Mouse (Mus musculus) intestine, embryonic 15.5 days (tissue): ENCODE measurements around the gene 1700003E16Rik. TPM values are rescaled to one million over a fixed set of nuclear protein-coding genes. Genes with fewer than 3 reads are reported as not detected.
A peak's percentile ranks its signal among the peaks of the same experiment; 100 is the strongest.

ENCODE experiments used
- ATAC-seq: fragments of 200-750 bp; cut with Nextera tagmentation; 2 replicates; pipeline ENCODE4 v1.8.0; 2017; ENCODE audit warnings: moderate TSS enrichment, moderate library complexity
- H3K27ac ChIP-seq: fragments of 300-500 bp; sonication (generic); 2 replicates; pipeline ENCODE4 v1.5.1; 2015; ENCODE audit warnings: mild to moderate bottlenecking, inconsistent platforms
- H3K27me3 ChIP-seq: fragments of 300-500 bp; sonication (generic); replicated peaks from 2 replicates; pipeline ENCODE4 v1.6.1; 2015; ENCODE audit warnings: inconsistent platforms
- H3K36me3 ChIP-seq: fragments of 300-500 bp; sonication (generic); 2 replicates; pipeline ENCODE4 v1.6.1; 2015; ENCODE audit warnings: inconsistent platforms
- H3K4me1 ChIP-seq: fragments of 300-500 bp; sonication (generic); replicated peaks from 2 replicates; pipeline ENCODE4 v1.6.1; 2015; ENCODE audit warnings: inconsistent platforms
- H3K4me2 ChIP-seq: fragments of 300-500 bp; sonication (generic); replicated peaks from 2 replicates; pipeline ENCODE4 v1.6.1; 2015; ENCODE audit warnings: mild to moderate bottlenecking, inconsistent platforms
- H3K4me3 ChIP-seq: fragments of 300-500 bp; sonication (generic); replicated peaks from 2 replicates; pipeline ENCODE4 v1.5.1; 2015; ENCODE audit warnings: inconsistent platforms
- H3K9ac ChIP-seq: fragments of 300-500 bp; sonication (generic); 2 replicates; pipeline ENCODE4 v1.6.1; 2015; ENCODE audit warnings: inconsistent platforms
- H3K9me3 ChIP-seq: fragments of 300-500 bp; sonication (generic); 2 replicates; pipeline ENCODE4 v1.6.1; 2016; ENCODE audit warnings: inconsistent platforms
- WGBS: fragments of 180-500 bp; shearing (Covaris S2); methylation state at CpG from one replicate; pipeline ENCODE4 v1.1.7; 2015; 5-methylcytosine and 5-hydroxymethylcytosine counted together
- polyA plus RNA-seq: library from polyadenylated mRNA; unstranded; fragments of >200 nt; fragmentation: Nextera tagmentation; extraction: Ambion mirVana; gene quantifications from 2 replicates; pipeline ENCODE4 v1.2.1, GENCODE M21; 2015

Gene 1700003E16Rik
- polyA plus RNA-seq, 1 experiment from 2014 or later: 1.4 TPM

DNA sequence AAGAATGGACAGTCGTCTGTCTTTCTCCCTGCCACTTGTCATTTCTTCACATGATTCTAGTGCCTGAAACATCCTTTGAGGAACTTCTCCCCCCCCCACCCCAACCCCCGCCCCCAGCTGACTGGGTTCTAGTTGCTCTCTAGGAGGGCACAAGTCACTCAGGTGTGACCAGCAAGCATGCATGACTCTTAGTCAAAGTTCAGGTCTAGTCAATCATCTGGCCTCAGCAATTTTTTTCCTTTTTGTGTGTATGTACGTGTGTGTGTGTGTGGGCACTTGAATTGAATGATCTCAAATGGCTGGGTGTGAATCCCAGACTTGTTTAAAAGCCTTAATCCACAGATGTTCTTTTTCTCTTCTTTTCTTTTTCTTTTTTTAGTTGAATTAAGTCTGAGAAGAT lies 22.0 kb upstream of the 1700003E16Rik start:
- ATAC-seq: no peak
- Histone ChIP-seq H3K36me3 (no peaks in the 10 kb centered on the region), H3K4me1 (peaks cover 37% of the 10 kb centered on the region), H3K4me2 (no peak overlapping the region), H3K9ac (no peak overlapping the region), H3K27ac (no peak overlapping the region), H3K9me3 (no peaks in the 10 kb centered on the region), H3K27me3 (no peaks in the 10 kb centered on the region), H3K4me3 (no peak overlapping the region)
- 61% methylated on average over 3 of the region's 3 CpGs for WGBS

DNA sequence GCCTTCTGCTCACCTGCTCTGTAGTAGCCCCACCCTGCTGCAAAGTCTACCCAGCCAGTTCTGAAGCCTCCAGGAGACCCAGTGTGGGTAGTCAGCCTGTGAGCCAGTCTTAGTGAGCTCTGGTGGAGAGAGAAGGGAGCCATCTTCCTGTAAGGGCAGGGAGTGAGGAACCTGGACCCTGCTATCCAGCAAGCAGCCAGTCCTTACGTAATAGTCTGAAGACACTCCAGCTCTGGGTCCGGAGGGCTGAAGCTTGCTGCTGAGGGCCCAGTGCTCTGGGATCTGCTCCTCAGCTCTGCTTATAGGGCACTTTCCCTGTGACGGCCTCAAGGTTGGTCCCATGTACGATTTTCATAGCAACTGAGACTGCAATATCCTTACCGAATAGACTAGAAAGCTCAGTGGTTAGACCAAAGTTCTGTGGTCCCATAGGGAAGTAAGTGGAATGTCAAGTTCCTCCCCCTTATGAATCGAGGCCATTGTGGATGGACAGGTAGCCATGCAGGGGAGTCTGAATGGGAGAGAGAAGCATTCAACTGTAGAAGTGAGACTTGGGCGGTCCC lies 21.2 kb upstream of the 1700003E16Rik start, which contains the start of gene Rtkn:
Gene Rtkn (plus strand): TSS at position 513 of the 563 bp plus-strand sequence.
- peak within 1 kb of the TSS; percentile 75 for H3K4me2 ChIP-seq
- H3K4me1 ChIP-seq: peaks cover 37% of the 10 kb centered on the region
- H3K9me3 ChIP-seq: no peaks in the 10 kb centered on the region
- H3K9ac ChIP-seq: peak within 1 kb of the TSS; percentile 76
- 59% methylated on average over 7 of the region's 7 CpGs for WGBS
- no peaks in the 10 kb centered on the region for H3K36me3 ChIP-seq
- ATAC-seq: no peak
- H3K4me3 ChIP-seq: peak within 1 kb of the TSS; percentile 52
- peak within 1 kb of the TSS; percentile 99 for H3K27ac ChIP-seq
- no peaks in the 10 kb centered on the region for H3K27me3 ChIP-seq

DNA sequence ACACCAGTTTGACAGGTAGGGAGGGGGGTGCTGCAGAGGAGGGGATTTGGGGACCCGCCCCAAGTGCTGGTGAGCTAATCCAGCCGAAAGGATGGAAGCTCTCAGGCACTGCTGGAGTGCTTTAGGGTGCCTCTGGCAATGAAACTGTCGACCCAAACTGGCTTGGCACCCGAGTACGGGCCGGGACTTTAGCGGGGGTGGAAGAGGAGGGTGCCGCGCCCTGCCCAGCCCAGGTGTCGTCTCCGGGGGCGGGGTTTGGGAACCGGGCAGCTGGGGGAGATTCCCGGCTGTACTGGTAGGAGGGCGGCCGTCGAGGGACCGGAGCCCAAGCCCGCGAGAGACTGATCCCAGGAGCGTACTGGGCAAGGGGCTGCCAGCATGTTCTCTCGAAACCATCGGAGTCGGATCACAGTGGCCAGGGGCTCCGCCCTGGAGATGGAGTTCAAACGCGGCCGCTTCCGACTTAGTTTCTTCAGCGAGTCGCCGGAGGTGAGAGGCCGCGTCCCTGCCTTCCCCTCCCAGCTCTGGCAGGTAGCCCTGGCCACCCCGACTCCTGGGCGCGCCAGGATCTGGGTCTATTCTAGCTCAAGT lies 20.5 kb upstream of the 1700003E16Rik start:
- peak overlapping the region; percentile 52 for H3K4me3 ChIP-seq
- H3K4me2 ChIP-seq: peak overlapping the region; percentile 75
- peaks cover 37% of the 10 kb centered on the region for H3K4me1 ChIP-seq
- H3K9me3 ChIP-seq: no peaks in the 10 kb centered on the region
- no peaks in the 10 kb centered on the region for H3K36me3 ChIP-seq
- H3K27me3 ChIP-seq: no peaks in the 10 kb centered on the region
- H3K9ac ChIP-seq: peak overlapping the region; percentile 76
- H3K27ac ChIP-seq: peak overlapping the region; percentile 99; the same call in 1 of the 2 replicates
- ATAC-seq: no peak
- WGBS: 5% methylated on average over 37 of the region's 37 CpGs

DNA sequence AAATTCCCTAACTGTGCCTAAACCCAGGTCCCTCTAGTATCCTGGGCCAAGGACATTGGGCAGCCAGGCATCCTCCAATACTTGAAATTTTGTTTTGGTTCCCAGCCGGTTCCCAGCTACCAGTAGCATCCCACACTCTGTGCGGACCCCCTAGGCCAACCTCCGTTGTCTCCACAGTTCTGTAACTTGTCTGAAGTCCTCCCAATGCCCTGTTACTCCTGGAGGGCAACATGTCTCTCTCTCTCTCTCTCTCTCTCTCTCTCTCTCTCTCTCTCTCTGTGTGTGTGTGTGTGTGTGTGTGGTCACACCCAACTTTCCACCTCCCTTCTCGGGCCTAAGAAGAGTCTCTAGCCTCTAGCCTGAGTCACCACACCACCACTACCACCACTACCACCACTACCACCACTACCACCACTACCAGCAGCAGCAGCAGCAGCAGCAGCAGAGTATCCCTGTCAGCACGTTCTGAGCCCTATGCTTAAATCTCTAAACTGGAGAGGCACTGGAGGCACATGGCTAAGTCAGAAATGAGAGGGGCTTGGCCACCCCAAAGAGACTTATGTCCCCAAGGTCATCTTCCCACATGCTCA lies 19.8 kb upstream of the 1700003E16Rik start:
- Histone ChIP-seq H3K27ac (peak overlapping the region; percentile 99), H3K36me3 (no peaks in the 10 kb centered on the region), H3K4me2 (peak overlapping the region; percentile 75), H3K9ac (peak overlapping the region; percentile 76), H3K4me1 (peaks cover 37% of the 10 kb centered on the region), H3K27me3 (no peaks in the 10 kb centered on the region), H3K9me3 (no peaks in the 10 kb centered on the region), H3K4me3 (peak overlapping the region; percentile 52)
- WGBS: 10% methylated on average over 5 of the region's 5 CpGs
- ATAC-seq: no peak

DNA sequence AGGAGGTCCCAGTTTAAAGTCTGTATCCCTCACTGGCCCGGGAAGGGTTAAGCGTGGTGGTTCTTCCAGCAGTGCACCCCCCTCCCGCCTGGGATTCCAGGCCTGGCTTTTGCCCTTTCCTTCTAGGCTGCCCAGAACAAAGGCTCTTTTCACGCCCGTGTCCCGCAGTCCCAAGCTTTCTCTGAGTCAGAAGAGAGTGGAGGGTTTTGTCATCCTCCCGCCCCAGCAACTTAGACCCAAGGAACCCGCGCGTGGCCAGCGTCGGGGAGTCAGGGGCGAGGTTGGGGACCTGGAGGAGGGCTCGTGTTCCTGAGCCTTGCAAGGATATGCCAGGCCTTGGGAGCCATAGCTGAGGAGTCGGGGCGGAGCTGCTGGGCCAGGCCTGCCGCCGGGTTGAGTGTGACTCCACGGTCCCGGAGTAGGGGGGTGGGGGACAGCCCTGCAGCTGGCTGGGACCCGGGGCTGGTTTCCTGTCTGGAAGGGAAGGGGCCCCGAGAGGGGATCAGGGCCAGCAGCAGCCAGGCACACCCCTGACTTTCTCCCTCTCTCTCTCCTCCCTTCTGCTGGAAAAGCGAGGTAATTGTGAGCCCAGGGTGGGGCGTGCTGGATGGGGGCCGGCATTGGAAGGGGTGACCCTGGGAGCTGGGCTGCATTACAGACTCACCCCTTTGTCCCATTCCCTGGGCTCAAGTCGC lies 19.2 kb upstream of the 1700003E16Rik start:
- no peaks in the 10 kb centered on the region for H3K9me3 ChIP-seq
- WGBS: under 1% methylated on average over 26 of the region's 26 CpGs
- H3K27ac ChIP-seq: peak overlapping the region; percentile 99
- peak overlapping the region; percentile 76 for H3K9ac ChIP-seq
- peak overlapping the region; percentile 52 for H3K4me3 ChIP-seq
- ATAC-seq: peak; percentile 80
- H3K27me3 ChIP-seq: no peaks in the 10 kb centered on the region
- H3K36me3 ChIP-seq: no peaks in the 10 kb centered on the region
- H3K4me1 ChIP-seq: peaks cover 43% of the 10 kb centered on the region
- peak overlapping the region; percentile 75 for H3K4me2 ChIP-seq

DNA sequence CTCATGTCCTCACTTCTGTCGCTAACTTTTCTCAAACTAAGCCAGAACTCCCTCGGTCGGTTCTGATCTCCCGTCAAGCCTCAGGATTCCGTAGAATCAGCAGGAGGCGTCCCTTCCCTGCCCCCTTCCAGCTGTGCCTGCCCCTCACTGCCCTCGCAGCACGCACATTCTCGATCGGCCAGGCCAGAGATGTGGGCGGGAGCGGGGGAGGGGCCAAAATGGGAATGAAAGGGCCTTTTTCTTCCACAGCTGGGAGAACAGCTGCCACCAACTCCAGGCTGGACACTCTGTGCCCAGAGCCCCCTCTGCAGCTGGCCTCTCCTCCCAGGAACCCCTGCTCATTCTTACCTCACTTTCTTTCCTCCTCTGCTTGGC lies 18.6 kb upstream of the 1700003E16Rik start:
- H3K4me2 ChIP-seq: peak overlapping the region; percentile 75
- H3K4me3 ChIP-seq: peak overlapping the region; percentile 52
- no peaks in the 10 kb centered on the region for H3K36me3 ChIP-seq
- no peaks in the 10 kb centered on the region for H3K9me3 ChIP-seq
- ATAC-seq: peak; percentile 83
- H3K4me1 ChIP-seq: peaks cover 49% of the 10 kb centered on the region
- peak overlapping the region; percentile 99 for H3K27ac ChIP-seq
- no peaks in the 10 kb centered on the region for H3K27me3 ChIP-seq
- WGBS: 0% methylated on average over 12 of the region's 12 CpGs
- peak overlapping the region; percentile 76 for H3K9ac ChIP-seq

DNA sequence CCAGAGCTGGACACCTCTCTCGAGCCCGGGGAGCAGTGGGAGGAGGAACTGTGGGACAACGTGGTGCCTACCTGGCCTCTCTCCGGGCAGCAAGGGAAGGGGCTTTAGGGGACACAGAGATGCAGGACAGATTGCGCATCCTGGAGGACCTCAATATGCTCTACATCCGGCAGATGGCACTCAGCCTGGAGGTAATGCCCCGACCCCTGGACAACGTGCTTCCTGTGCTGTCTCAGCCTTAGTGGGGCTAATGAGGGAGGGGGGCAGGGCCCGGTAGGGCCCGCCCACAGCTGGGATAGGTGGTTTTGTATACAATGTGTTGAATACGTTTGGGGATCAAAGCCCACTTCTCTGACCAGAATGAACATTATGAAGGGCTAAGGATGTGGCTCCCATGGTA lies 18.1 kb upstream of the 1700003E16Rik start:
- Histone ChIP-seq H3K9ac (peak overlapping the region; percentile 76), H3K4me2 (peak overlapping the region; percentile 75), H3K9me3 (no peaks in the 10 kb centered on the region), H3K27me3 (no peaks in the 10 kb centered on the region), H3K4me1 (peaks cover 49% of the 10 kb centered on the region), H3K36me3 (no peaks in the 10 kb centered on the region), H3K27ac (peak overlapping the region; percentile 99), H3K4me3 (peak overlapping the region; percentile 52)
- ATAC-seq: peak; percentile 23
- 1% methylated on average over 11 of the region's 11 CpGs for WGBS

DNA sequence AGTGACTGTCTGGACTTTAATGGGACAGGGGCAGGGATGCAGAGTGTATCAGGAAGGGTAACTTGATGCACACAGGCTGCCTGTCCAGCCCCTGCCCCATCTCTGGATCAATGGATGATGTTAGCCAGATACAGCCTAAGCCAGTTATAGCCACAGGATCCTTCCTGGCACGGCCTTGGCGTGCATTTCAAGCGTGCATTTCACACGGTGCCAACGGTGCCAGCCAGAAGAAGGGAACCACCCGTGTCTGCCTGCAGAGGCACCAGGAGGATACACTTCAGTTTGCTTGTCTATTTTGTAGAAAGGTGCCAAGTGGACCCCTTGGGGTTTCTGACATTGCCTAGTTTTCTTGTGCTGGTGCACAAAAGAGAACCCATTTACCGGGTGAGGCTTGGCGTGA lies 16.2 kb upstream of the 1700003E16Rik start:
- Histone ChIP-seq H3K4me2 (no peak overlapping the region), H3K4me1 (peaks cover 42% of the 10 kb centered on the region), H3K27ac (no peak overlapping the region), H3K9me3 (no peaks in the 10 kb centered on the region), H3K9ac (no peak overlapping the region), H3K36me3 (no peaks in the 10 kb centered on the region), H3K27me3 (no peaks in the 10 kb centered on the region), H3K4me3 (no peak overlapping the region)
- no peak for ATAC-seq
- WGBS: 91% methylated on average over 8 of the region's 8 CpGs

DNA sequence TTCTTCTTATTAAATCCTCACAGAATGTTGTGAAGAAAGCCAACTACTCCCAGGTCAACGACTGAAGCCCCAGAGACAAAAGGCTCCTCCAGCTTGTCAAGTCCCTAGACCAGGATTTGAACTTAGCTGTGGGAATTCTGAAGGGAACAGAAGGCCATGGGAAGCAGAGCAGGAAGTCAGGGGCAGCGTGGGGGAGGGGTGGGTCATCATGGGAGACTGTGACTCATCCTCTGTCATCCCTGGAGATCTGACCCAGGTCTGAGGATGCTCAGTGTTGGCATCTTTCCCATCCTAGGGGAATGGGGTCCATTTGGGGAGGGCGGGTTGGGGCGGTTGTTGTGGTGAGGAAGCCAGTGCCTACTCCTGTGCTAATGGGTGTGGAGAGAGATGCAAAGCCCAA lies 14.6 kb upstream of the 1700003E16Rik start:
- H3K4me2 ChIP-seq: peak overlapping the region; percentile 63
- H3K9ac ChIP-seq: peak overlapping the region; percentile 45; the same call in 1 of the 2 replicates
- no peak overlapping the region for H3K27ac ChIP-seq
- H3K4me1 ChIP-seq: peaks cover 26% of the 10 kb centered on the region
- H3K9me3 ChIP-seq: no peaks in the 10 kb centered on the region
- H3K4me3 ChIP-seq: no peak overlapping the region
- no peaks in the 10 kb centered on the region for H3K27me3 ChIP-seq
- WGBS: 46% methylated on average over 4 of the region's 4 CpGs
- no peak for ATAC-seq
- no peaks in the 10 kb centered on the region for H3K36me3 ChIP-seq

DNA sequence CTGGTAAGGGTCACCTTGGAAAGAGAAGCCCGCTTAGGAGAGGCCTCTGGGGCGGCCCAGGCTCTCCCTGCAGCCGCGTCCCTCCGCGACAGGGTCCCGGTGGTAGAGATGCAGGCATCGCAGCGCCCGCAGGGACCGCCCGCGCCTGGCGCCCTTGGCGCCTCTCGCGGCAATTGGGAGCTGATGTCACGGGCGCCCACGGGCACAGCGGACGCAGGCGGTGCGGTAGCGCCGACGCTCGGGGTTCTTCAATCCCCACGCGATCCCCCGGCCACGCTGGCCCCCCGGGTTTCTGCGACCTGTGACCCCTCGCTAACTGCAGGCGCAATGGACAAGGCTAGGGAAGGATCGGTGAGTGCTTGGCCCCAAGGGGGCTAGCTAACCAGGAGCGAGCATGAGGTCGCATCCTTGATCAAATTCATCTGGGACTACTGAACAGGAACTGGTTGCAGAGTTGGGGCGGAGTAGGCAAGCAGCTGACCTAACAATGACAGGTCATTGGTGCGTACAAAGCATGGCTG lies 13.9 kb upstream of the 1700003E16Rik start:
- no peaks in the 10 kb centered on the region for H3K9me3 ChIP-seq
- no peak for ATAC-seq
- H3K9ac ChIP-seq: peak overlapping the region; percentile 45; the same call in 1 of the 2 replicates
- 11% methylated on average over 41 of the region's 41 CpGs for WGBS
- peak overlapping the region; percentile 19 for H3K4me3 ChIP-seq
- no peak overlapping the region for H3K27ac ChIP-seq
- peaks cover 6% of the 10 kb centered on the region; the same call in 1 of the 2 replicates for H3K36me3 ChIP-seq
- H3K4me2 ChIP-seq: peak overlapping the region; percentile 63
- no peaks in the 10 kb centered on the region for H3K27me3 ChIP-seq
- H3K4me1 ChIP-seq: peaks cover 26% of the 10 kb centered on the region

DNA sequence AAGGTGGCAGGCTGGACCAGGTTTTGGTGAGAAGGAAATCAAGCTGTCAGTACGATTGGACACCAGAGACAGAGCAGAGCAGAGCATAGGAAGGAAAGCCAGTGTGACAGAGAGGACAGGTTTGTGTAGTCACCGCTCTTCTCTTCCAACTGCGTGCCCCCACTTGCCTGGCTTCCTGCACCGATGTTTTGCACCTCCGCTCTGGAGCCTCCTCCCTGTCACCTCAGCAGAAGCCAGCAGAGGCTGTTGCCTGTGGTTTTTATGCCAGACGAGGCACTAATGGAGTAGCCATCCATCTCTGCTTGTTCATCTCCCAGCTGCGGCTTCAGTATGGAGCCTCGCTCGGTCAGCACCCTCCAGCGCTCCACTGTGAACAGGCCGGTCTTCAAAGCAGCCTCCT lies 13.3 kb upstream of the 1700003E16Rik start:
- H3K27me3 ChIP-seq: no peaks in the 10 kb centered on the region
- H3K36me3 ChIP-seq: peaks cover 10% of the 10 kb centered on the region; the same call in 1 of the 2 replicates
- WGBS: 60% methylated on average over 11 of the region's 11 CpGs
- H3K4me1 ChIP-seq: peaks cover 24% of the 10 kb centered on the region
- H3K27ac ChIP-seq: no peak overlapping the region
- no peak overlapping the region for H3K9ac ChIP-seq
- no peak for ATAC-seq
- H3K4me2 ChIP-seq: no peak overlapping the region
- no peaks in the 10 kb centered on the region for H3K9me3 ChIP-seq
- no peak overlapping the region for H3K4me3 ChIP-seq

DNA sequence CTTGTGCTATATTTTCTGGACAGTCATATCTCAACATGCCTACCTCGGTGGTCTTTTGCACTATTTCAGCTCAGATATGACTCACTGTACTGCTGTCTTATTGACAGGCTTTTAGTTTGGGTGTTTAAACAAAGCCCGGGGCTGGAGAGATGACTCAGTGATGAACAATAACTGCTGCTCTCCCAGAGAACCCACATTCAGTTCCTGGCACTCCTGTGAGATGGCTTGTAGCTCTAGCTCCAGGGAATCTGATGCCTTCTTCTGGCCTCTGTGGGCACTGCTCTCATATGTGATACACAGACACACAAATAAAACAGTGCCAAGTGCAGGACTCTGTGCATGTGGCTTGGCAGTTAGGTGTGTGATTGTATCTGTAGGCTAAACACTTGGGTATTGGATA lies 11.0 kb upstream of the 1700003E16Rik start:
- WGBS: 62% methylated on average over 2 of the region's 2 CpGs
- H3K27me3 ChIP-seq: no peaks in the 10 kb centered on the region
- H3K4me1 ChIP-seq: peaks cover 12% of the 10 kb centered on the region
- H3K36me3 ChIP-seq: peaks cover 19% of the 10 kb centered on the region; the same call in 1 of the 2 replicates
- no peak for ATAC-seq
- no peak overlapping the region for H3K27ac ChIP-seq
- no peak overlapping the region for H3K4me2 ChIP-seq
- no peaks in the 10 kb centered on the region for H3K9me3 ChIP-seq
- H3K4me3 ChIP-seq: no peak overlapping the region
- H3K9ac ChIP-seq: no peak overlapping the region
